Mouse (Mus musculus) mesoderm, embryonic 11.5 days (tissue): ENCODE measurements at regions not wholly inside any gene's neighbourhood (a gene's known extent, or its start where the extent isn't known, plus 50 kb on each side); places are given as distances from the start of the nearest gene placed in this dataset.

ENCODE experiments used
- DNase-seq: peaks from one replicate; pipeline ENCODE4 v3.0.0-alpha.2; 2012; ENCODE audit warnings: low read depth, low spot score

DNA sequence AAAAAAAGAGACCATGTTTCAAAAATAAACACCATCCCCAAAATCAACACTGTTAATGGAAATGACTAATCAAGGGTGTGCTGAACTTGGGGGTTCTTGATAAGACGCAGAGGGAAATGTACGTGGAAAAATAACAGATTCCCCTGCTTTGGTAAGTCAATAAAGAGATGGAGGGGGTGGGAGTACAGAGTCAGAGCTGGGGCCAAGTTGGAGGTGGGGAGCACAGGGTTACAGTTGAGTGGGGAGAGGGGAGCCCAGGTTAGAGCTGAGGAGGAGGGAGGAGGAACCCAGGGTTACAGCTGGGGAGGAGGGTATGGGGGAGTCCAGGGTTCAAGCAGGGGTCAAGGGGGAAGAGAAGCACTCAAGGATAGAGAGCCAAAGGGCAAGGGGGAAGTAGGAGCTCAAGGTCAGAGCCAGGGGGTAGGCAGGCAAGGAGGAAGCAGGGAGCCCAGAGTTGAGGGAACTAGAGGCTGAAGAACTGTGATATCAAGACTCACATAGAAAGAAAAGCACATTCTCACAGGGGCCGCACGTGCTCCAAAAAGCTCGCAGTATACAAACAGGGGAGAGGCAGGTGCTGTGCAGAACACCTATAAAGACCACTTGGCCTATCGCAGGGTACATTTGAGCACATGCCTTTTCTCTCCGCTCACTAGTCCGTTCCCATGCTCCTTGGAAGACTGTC is 246.4 kb downstream of the Sox9 start:
- no peak for DNase-seq

DNA sequence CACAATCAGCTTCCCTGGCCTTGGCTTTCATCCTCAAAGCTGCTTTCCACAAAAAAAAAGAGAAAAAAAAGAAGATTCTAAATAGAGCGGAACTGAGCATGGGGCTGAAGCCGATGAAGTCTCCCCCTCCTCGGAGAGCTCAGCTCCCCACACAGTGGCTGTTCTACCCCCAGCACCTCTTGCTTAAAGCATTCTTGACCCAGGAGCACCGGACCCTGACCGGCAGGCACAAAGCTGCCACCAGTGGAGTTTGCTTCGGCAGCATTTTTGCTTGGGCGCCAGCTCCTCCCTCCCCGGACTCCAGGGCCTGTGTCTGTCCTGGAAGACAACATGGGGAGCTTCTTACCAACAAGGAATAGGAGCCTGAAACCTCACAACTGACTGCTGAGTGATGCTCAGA is 249.4 kb downstream of the Sox9 start:
- no peak for DNase-seq

DNA sequence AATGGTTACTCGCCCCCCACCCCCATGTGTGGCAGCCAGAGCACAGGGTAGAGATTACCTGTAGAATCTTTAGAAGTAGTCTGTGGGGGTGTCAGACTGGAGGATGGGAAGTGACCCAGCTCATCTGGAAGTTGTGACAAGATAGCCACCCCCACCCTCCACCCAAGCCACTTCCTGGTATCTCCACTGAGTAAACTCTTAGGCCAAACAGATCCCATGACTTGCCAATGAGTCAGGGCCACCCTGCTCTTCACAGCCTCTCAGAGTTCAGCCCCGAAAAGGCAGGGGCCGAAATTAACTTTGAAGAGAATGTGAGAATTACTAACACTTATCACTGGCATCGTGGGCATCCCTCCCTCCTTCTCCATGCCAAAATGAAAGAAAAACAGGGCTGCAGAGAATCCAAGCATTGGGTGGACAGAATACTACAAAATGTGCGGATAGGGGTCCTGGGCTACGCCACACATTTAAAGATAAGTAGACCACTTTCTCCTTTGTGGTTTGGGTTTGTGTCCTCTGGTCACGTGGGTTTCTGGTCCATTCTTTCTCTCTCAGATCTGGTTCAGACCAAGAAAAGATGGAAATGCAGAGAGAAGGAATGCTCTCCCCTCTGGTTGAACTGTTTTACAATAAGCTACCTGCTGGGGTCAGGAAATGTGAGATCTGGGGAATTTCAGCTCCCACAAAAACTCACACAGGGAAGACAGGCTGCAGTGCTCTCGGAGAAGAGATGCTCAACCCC is 250.6 kb downstream of the Sox9 start:
- DNase-seq: no peak

DNA sequence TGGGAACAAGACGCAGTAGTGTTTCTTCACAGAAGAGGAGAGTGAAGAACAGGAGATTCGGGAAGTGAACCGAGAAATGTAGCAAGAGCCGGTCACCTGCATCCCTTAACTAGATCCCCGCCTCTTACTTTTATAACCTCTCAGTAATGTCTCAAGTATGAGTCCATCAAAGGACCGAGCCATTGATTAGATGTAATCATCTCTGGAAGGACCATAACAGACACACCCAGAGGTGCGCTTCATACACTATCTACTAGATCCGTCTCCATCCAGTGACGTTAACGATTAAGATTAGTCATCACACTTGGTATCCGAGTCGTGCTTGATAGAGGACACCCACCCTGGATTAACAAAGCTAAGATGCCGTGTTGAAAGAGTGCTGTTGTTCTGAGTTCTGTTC is 252.9 kb downstream of the Sox9 start:
- no peak for DNase-seq

DNA sequence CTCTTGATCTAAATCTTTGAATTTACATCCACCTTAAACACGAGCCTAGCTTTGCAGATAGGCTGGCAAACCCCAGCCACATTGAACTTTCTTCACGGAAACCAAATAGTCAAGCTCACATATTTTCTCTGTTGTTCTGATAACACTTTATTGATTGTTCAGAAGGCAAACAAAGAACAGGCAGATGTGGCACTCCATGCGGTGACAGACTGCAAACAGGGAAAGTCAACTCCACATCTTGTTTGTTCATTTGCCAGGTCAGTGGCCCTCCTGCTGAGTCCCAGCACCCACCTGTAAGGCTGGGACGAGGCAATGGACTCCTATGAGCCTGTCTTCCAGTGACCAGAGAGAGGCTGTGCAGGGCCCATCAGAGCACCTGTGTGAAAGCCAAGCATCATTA is 255.7 kb downstream of the Sox9 start:
- no peak for DNase-seq

DNA sequence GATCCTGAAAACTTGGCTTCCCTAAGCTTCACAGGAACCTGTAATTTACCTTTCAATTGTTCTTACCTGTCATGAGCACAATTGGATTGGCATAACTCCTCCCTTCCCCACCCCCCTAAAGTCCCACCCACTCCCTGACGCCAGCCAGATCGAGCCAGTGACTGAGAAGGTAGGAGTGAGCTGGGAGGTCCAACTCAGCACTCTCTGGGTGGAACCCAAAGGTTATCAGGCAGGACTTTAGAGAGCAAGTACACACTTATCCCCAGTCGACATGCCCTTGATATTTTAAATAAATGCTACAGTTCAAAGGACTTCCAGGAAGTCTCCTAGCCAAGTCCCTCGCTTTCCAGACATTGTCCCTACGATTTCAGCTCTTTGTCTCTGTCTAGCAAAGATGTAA is 260.7 kb downstream of the Sox9 start:
- DNase-seq: no peak

DNA sequence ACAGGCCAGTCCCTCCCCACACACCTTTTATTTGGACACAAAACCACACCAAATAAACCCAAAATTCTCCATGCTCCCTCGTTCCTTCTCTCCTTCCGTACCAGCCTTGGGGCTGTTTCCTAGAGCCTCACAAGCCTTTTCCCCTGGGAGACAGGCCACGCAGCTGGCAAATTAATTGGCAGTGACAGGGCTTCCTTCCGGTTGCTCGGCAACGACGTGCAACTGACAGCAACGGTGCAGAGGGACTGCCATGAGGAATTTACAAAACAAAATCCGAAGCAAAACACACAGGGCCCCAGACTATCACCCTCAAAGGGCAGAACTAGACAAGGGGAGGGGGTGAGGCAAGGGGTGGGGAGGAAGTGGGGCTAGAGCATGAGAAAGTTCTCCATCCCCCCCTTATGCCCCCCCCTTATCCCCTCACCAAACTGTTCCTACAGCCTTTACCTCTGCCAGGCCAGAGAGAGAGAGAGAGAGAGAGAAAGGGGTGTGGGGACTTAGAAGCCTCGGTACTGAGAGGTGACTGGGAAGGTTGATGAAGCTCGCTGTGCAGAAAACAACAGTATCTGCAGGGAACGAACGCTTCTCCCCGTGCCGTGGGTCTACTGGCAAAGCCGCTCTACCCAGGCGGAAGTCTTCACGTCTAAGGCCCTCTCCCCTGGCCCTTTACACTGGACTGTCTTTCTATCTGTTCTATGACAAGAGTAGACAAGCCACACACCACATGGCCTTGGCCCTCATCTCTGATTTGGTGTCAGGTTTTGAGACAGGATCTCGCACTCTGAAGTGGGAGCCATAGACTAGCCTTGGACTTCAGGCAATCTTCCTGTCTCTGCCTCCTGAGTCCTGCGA is 264.4 kb downstream of the Sox9 start:
- DNase-seq: peak; percentile 91

DNA sequence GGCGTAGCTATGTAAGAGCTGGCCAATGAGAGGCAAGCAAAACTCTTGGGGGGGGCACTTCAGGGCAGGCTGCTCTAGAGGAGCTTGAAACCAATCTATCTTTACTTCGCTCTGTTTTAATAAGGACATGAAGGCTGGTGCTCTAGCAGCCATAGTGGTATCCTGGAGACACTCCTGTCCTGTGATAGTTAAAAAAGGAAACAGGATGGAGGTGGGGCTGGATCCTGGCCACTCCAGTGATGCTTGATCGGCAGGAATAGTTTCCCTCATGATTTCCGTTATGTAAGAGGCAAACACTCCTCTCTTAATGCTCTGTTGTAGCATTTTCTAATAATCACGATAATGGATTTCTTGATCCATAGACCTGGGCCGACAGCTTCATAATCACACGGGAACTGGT is 266.1 kb downstream of the Sox9 start:
- DNase-seq: no peak

DNA sequence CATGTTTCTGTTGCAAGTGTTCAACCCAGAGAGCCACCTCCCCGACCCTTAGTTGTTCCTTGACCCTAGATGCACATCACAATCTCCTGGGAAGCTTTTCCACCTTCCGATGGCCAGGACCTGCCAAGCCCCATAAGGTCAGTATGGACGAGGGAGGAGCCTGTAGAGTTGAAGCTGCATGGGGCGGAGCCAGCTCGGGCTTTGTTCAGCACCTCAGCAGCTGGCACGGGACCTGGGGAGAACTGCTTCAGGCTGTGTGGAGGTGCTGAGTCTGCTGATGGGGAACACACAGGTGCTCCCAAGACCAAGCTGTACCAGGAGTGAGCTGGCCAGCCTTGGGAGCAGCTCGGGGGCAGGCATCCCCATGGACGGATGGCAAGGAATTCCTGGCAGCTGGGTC is 267.6 kb downstream of the Sox9 start:
- DNase-seq: no peak

DNA sequence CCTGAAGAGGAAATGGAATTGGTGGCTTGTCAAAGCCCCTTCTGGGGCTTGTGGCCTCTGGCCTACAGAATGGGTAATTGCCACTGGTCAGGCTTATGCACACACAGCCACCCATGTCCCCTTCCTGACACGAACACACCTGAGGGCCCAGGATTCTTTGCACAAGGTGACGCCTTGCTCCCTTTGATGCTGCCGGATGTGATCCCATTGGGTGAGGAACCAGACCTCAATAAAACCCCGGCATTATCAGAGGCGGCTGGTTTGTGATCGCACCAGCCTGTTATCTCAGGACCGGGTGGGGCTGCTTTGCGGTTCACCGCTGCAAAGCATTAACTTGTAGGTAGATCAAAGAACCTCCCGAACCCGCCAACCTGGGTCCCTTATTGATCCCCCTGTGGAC is 270.5 kb downstream of the Sox9 start:
- no peak for DNase-seq

DNA sequence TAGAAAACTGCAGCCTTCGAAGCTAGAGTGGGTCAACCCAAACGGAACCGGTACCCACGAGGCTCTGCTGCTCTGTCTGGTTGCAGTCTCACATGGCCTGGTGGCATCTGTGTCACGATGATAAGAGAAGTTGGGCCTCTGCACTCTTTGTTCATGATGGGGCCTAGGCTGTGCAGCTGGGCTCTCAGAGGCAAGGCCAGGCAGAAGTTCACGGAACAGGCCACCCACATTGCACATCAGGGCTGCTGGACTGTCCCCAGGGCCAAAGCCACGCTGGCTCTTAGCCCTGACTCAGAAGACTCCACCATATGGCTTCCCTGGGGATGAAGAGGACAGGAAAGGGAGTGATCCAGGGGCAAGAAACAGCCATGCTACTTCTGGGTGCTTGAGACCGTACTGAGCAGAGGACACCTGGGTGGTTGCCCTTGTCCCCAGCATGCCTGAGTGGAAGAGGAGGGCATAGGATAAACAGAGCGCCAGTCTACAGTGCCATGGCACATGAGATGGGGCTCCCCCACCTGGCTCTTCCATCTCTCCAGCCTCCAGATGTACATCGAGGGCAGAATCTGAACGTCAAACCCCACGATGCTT is 274.1 kb downstream of the Sox9 start:
- no peak for DNase-seq

DNA sequence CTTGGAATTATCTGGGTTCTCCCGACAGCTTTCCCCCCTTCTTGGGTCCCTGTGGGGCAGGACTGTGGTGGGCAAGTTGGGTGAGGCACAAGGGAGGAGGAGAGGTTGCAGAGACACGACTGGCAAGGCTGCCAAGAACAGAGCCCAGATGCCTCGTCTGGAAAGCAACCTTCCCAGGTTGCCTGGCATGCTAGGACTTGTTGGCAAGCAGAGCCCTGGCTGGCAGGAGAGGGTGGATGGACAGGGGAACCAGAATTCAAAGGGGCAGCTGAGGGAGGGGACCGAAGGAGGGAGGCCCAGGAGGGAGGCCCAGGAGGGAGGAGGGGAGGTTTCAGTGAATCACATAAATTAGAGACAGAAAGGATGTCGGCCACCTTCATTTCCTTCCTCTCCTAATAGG is 274.8 kb downstream of the Sox9 start:
- DNase-seq: no peak

DNA sequence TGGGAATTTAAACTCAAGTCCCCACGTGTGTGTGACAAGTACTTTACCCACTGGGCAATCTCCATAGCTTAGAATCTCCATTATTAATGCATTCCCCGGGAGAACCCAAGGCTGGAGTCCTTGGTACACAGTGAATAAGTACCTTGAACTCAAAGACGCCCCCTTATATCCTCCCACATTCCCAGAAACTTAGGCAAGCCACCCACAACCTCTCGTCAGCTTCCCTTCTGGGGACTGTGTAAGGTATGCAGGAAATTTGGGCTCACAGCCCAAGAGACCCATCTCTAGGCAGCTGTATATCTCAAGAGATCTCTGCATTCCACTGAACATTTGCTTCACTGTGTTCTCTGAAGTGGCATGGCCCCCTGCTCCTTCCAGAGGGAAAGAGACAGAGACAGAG is 288.3 kb downstream of the Sox9 start:
- no peak for DNase-seq

DNA sequence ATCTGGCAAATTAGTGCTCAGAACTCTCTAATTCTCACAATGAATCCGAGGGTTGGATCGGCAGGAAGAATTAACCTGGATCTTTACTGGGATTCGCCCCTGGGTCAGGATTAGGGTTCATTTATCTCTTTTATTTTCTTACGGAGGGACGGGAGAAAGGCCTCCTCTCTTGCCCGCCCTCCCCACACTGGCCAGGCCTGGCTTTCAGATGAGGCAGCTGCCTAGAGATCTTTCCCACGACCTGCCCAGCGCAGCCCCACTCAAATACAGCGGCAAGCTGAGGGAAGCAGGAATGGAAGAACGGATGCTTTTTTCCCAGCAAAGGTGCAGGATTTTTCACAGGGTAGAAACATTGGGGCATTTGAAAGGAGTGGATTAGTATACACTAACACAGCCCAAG is 289.9 kb downstream of the Sox9 start:
- DNase-seq: no peak

DNA sequence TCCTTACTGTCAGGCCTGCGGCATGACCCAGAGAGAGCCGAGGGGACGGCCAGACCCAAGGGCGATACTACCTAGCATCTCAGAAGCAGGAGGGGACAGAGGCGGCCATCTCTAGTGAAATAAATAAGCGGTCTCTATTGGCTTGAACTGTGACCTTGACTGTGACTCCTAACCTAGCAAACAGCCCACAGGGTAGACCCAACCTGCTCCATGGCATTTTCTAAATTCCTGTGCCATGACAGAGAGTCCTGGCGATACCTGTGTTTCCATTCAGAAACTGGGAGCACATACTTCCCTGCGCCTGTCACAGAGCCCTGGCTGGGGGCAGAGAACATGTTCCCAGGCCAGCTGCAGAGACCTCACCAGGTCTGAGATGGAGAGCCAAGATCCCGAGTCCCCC is 292.3 kb downstream of the Sox9 start:
- DNase-seq: no peak

DNA sequence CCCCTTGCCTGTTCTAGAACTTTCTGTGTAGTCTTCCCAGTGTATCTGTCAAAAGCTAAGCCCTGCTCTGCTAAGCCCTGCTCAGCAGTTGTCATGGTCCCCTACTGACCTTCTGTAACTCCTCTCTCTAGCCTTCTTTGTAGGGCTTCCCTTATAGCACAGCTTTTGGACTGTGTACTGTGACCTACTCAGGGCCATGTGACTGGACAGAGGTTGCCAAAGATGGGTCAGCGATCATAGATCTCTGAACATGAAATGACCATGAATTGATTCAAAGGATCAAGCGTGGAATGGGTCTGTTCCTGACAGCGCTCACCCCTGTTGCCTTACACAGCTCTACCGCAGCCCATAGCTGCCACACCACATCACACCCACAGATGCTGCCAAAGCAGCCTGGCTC is 294.3 kb downstream of the Sox9 start:
- no peak for DNase-seq

DNA sequence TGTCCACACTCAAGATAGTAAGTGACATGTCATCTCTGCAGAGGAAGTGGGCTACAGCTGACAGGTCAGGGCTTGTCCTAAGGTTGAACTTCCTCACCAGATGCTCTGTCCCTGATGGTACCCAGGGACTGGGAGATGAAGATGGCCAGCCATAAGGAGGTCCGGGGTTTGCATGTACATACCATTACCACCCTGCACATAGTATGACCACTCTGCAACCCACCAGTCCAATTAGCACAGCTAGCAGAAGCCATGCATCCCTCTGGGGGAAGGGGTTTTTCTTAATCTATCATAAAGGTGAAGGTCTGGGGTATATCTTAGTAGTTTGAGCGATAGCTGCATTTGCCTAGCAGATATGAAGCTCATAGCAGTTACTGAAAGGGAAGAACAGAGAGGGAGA is 298.3 kb downstream of the Sox9 start:
- no peak for DNase-seq

DNA sequence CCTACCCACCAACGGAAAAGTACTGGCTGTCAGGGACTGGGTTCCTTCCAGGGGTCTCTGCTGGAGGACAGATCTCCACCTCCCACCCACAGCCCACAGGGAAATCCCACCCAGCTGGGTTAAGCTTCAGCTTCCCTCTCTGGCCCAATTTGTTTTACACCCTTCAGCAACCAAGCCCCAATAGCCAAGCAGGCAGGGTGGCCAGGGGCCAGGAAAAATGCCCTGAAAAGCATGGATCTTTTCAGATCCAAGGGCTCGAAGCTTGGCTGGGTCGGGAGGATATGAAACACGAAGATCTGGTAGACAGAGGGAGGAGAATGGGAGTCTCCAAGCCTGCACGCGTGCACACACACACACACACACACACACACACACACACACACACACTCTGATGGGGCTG is 302.4 kb downstream of the Sox9 start:
- no peak for DNase-seq

DNA sequence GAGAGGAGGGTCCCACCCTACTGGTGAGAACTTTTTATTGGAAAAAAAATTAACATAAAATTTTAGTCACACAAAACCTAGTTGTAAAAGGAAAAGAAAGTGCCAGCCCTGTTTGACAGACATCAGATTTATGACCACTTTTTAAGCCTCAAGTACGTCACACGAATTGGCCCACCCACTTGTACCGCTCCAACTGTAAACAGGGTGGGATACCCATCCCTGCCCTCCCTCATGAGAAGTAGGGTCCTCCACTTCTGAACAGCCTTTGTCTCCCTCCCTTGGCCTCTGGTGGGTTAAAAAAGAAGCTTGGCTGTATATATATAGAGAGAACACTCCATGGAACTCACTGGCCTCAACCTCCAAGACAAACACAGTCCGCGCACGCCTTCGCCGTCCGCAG is 303.5 kb downstream of the Sox9 start:
- DNase-seq: no peak

DNA sequence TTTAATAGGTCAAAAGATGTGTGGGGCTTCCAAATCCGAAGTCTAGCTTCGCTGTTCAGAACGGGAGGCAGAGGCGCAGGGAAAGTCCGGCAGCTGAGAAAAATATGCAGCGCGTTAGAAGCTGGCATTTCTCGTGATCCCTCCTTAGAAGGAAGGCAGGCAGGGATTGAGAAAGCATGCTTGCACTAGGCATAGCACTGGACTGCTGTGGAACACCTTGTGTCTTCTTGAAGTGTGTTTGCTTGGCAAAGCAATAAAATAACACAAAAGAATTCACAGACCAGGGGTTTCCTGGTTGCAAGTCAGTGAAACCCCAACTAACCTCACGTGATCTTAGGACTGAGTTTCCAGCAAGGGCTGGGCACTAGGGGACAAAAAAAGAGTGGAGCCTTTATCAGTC is 305.1 kb downstream of the Sox9 start:
- no peak for DNase-seq

DNA sequence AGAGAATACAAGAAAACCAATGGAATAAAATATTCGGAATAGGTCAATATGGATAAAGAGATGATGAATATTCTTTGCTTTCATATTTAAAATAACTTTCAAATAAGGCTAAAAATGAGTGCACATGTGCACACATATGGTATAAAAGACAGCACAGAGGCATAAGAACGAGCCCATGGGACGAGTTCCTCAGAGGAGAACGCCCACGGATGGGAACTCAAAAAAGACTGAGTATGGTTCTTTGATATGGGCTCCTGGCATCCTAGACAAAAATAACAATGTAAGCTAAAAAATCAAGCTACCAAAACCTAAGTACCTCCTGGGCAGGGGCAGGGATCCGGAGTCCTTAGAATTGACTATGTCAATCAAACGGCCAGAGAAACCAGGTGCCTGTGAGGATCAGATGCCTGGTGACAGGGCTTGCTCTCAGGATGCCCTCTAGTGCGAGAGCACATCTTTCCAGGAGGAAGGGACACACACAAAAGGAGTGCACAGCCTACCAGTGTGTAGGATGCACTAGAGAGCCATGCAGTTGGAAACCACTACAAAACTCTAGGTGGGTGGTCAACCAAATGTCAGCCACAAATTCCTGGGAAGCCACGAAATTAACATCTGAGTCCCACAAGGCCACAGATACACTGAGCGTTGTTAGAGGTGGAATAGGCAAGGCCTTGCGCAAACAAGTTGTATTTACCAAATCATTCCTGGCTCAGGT is 307.8 kb downstream of the Sox9 start:
- no peak for DNase-seq
